Mouse (Mus musculus) intestine, postnatal 0 days (tissue): ENCODE results near the gene Dnaic2. TPM values are rescaled to one million over a fixed set of nuclear protein-coding genes. Genes with fewer than 3 reads are reported as not detected.

Experiments used
- ATAC-seq: fragments of 200-750 bp; cut with Nextera tagmentation; 2 replicates; pipeline ENCODE4 v1.8.0; 2017; ENCODE audit warnings: mild to moderate bottlenecking, moderate TSS enrichment, moderate library complexity
- H3K27ac ChIP-seq: fragments of 300-500 bp; sonication (generic); 2 replicates; pipeline ENCODE4 v1.5.1; 2014; ENCODE audit warnings: mild to moderate bottlenecking, low read depth, low read length, moderate library complexity
- H3K27me3 ChIP-seq: fragments of 300-500 bp; sonication (generic); replicated peaks from 2 replicates; pipeline ENCODE4 v1.6.1; 2014; ENCODE audit warnings: low read length, mixed read lengths; ENCODE audit not compliant: control insufficient read depth, insufficient read depth
- H3K36me3 ChIP-seq: fragments of 300-500 bp; sonication (generic); 2 replicates; pipeline ENCODE4 v1.6.1; 2014; ENCODE audit warnings: mild to moderate bottlenecking, moderate library complexity; ENCODE audit not compliant: control insufficient read depth, insufficient read depth
- H3K4me1 ChIP-seq: fragments of 300-500 bp; sonication (generic); replicated peaks from 2 replicates; pipeline ENCODE4 v1.6.1; 2014; ENCODE audit warnings: antibody characterized with exemption, low read length, mixed read lengths; ENCODE audit not compliant: control insufficient read depth, insufficient read depth
- H3K4me2 ChIP-seq: fragments of 300-500 bp; sonication (generic); replicated peaks from 2 replicates; pipeline ENCODE4 v1.6.1; 2014; ENCODE audit warnings: low read depth, mild to moderate bottlenecking, moderate library complexity
- H3K4me3 ChIP-seq: fragments of 300-500 bp; sonication (generic); 2 replicates; pipeline ENCODE4 v1.5.1; 2014; ENCODE audit warnings: low read depth, low read length
- H3K9ac ChIP-seq: fragments of 300-500 bp; sonication (generic); 2 replicates; pipeline ENCODE4 v1.6.1; 2014; ENCODE audit warnings: mild to moderate bottlenecking, low read depth, low read length
- H3K9me3 ChIP-seq: fragments of 300-500 bp; sonication (generic); 2 replicates; pipeline ENCODE4 v1.6.1; 2016; ENCODE audit warnings: mixed run types; ENCODE audit not compliant: control insufficient read depth
- CTCF ChIP-seq: sonication (generic); IDR thresholded peaks from 2 replicates; pipeline ENCODE4 v1.5.1; 2016; ENCODE audit warnings: low read depth, mild to moderate bottlenecking, control low read depth, antibody characterized with exemption, moderate library complexity
- WGBS: fragments of 180-500 bp; shearing (Covaris S2); extraction: QIAGEN DNeasy Blood & Tissue Kit; methylation state at CpG from one replicate; pipeline ENCODE4 v1.1.7; 2014; 5-methylcytosine and 5-hydroxymethylcytosine counted together
- polyA plus RNA-seq: library from polyadenylated mRNA; unstranded; fragments of >200 nt; fragmentation: Nextera tagmentation; extraction: Ambion mirVana; gene quantifications from 2 replicates; pipeline ENCODE4 v1.2.1, GENCODE M21; 2015

Gene Dnaic2
- polyA plus RNA-seq, 1 experiment from 2014 or later, result 0.22 TPM

GRCm38 (mm10) chr11:114706358-114706757 is 20.9 kb upstream of the Dnaic2 start:
- Histone ChIP-seq H3K27ac (no peak overlapping the region), H3K4me2 (no peak overlapping the region), H3K4me1 (no peaks in the 10 kb centered on the region), H3K4me3 (no peak overlapping the region), H3K36me3 (peaks cover 69% of the 10 kb centered on the region), H3K27me3 (no peaks in the 10 kb centered on the region), H3K9ac (no peak overlapping the region), H3K9me3 (no peaks in the 10 kb centered on the region)
- no peak for TF ChIP-seq CTCF
- ATAC-seq, result no peak
- 65% methylated on average over 5 of the region's 5 CpGs for WGBS

- no peak overlapping the region for H3K9ac ChIP-seq
- H3K27ac ChIP-seq, result no peak overlapping the region
- no peaks in the 10 kb centered on the region for H3K27me3 ChIP-seq
- no peak overlapping the region for H3K4me2 ChIP-seq
- WGBS, result 85% methylated on average over 3 of the region's 3 CpGs
- H3K9me3 ChIP-seq, result no peaks in the 10 kb centered on the region
- no peaks in the 10 kb centered on the region for H3K4me1 ChIP-seq
- peaks cover 67% of the 10 kb centered on the region for H3K36me3 ChIP-seq
- no peak overlapping the region for H3K4me3 ChIP-seq
- TF ChIP-seq CTCF, result no peak
- ATAC-seq, result no peak
Measured at GRCm38 (mm10) chr11:114711393-114711792, 15.8 kb upstream of the Dnaic2 start.

DNA sequence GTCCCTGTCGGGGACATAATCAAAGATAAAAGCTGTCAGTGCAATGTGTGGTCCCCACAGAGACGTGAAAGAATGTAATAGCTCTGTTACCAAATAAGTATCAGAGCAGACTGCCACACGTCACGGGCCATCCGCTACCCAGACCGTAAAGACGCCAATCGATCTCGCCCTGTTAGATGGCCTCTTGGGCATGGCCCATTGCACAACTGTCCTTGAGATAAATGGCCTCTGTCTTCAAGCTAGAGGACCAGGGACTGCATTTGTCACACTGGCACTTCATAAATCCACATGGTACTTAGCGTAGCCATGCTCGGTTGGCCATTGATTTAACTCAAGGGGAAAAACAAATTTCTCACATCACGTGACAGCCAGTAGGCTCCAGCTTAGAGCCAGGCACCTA is 15.3 kb upstream of the Dnaic2 start:
- no peak for ATAC-seq
- Histone ChIP-seq H3K27me3 (no peaks in the 10 kb centered on the region), H3K9ac (no peak overlapping the region), H3K9me3 (no peaks in the 10 kb centered on the region), H3K4me1 (no peaks in the 10 kb centered on the region), H3K27ac (no peak overlapping the region), H3K4me2 (no peak overlapping the region), H3K36me3 (peaks cover 63% of the 10 kb centered on the region), H3K4me3 (no peak overlapping the region)
- no peak for TF ChIP-seq CTCF
- WGBS, result 54% methylated on average over 12 of the region's 12 CpGs

DNA sequence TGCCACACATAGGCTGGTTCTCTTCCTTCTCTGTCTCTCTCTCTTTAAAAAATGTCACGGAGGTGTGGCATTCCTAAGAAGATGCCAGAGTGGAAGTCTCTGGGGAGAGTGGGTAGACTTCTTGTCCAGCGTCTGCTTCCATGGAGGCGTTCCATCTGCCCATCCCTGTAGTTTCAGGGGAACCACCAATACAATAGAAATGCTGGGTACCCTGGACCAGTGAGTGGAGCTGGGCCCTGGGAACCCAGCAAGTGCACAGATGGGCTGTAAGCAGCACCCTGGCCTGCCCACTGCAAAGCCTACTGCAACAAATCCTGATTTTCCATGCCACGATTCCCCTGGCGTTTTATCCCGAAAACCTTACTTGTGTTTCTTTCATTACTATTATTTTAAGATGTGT is 12.7 kb upstream of the Dnaic2 start:
- H3K36me3 ChIP-seq, result peaks cover 41% of the 10 kb centered on the region
- no peak overlapping the region for H3K9ac ChIP-seq
- no peaks in the 10 kb centered on the region for H3K27me3 ChIP-seq
- H3K4me1 ChIP-seq, result no peaks in the 10 kb centered on the region
- TF ChIP-seq CTCF, result no peak
- 92% methylated on average over 6 of the region's 6 CpGs for WGBS
- no peak overlapping the region for H3K4me3 ChIP-seq
- ATAC-seq, result no peak
- H3K4me2 ChIP-seq, result no peak overlapping the region
- no peak overlapping the region for H3K27ac ChIP-seq
- H3K9me3 ChIP-seq, result no peaks in the 10 kb centered on the region

DNA sequence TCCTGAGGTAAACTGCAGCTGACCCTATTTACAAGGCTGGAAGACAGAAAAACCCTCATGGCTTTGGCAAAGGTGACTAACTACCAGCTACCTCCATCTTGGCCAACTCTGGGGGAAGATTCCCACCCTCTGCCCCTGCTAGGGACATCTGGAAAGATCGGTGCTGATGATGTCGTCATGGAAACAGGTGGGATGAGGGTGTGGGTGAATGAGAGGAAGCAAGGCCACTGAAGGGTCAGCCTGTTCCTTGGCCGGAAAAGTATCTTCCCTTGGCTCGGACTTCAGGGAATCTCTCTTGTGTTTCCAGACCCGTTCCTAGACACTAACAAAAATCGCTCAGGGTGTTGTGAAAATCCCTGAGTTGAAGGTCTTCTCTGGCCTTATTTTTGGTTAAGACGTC is 11.7 kb upstream of the Dnaic2 start:
- H3K27ac ChIP-seq, result no peak overlapping the region
- no peaks in the 10 kb centered on the region for H3K27me3 ChIP-seq
- H3K4me2 ChIP-seq, result no peak overlapping the region
- no peaks in the 10 kb centered on the region for H3K9me3 ChIP-seq
- no peak for TF ChIP-seq CTCF
- no peak overlapping the region for H3K4me3 ChIP-seq
- no peak for ATAC-seq
- WGBS, result 63% methylated on average over 7 of the region's 7 CpGs
- no peaks in the 10 kb centered on the region for H3K4me1 ChIP-seq
- H3K36me3 ChIP-seq, result peaks cover 31% of the 10 kb centered on the region; the same call in 1 of the 2 replicates
- no peak overlapping the region for H3K9ac ChIP-seq

- ATAC-seq, result no peak
- H3K4me3 ChIP-seq, result no peak overlapping the region
- H3K36me3 ChIP-seq, result peaks cover 6% of the 10 kb centered on the region; the same call in 1 of the 2 replicates
- TF ChIP-seq CTCF, result no peak
- no peak overlapping the region for H3K4me2 ChIP-seq
- no peak overlapping the region for H3K27ac ChIP-seq
- no peak overlapping the region for H3K9ac ChIP-seq
- no peaks in the 10 kb centered on the region; the same call in 1 of the 2 replicates for H3K4me1 ChIP-seq
- no peaks in the 10 kb centered on the region for H3K27me3 ChIP-seq
- 91% methylated on average over 10 of the region's 10 CpGs for WGBS
- H3K9me3 ChIP-seq, result no peaks in the 10 kb centered on the region
Measured at GRCm38 (mm10) chr11:114720535-114720934, 6.7 kb upstream of the Dnaic2 start.

DNA sequence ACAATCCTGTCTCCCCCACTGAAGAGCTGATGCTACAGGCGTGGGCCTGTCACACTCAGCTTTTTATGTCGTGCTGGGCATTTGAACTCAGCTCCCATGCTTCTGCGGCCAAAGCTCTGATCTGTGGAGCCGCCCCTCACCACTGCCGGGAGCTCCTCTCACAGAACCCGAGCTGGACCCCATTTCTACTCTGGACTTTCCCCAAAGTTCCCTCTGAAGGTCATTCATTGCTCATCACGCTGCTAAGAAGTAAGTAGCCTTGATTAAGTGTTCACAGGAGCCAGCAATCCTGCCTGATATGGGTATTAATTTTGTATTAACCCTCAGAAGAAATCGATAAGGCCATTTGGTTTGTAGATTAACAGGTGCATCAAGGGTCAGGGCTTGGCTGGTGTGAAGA is 4.8 kb upstream of the Dnaic2 start:
- H3K36me3 ChIP-seq, result no peaks in the 10 kb centered on the region; the same call in 1 of the 2 replicates
- no peak overlapping the region for H3K4me3 ChIP-seq
- no peak for TF ChIP-seq CTCF
- no peaks in the 10 kb centered on the region for H3K9me3 ChIP-seq
- ATAC-seq, result no peak
- WGBS, result 71% methylated on average over 8 of the region's 8 CpGs
- no peaks in the 10 kb centered on the region for H3K27me3 ChIP-seq
- H3K9ac ChIP-seq, result no peak overlapping the region
- no peak overlapping the region for H3K27ac ChIP-seq
- H3K4me2 ChIP-seq, result no peak overlapping the region
- peaks cover 2% of the 10 kb centered on the region; the same call in 1 of the 2 replicates for H3K4me1 ChIP-seq
